Mouse (Mus musculus): ENCODE measurements around the gene Syap1. TPM values are rescaled to one million over a fixed set of nuclear protein-coding genes. Genes with fewer than 3 reads are reported as not detected.
A peak's percentile ranks its signal among the peaks of the same experiment; 100 is the strongest.

Gene Syap1
- polyA plus RNA-seq, 1 experiment from 2014 or later, result 31.8 TPM

DNA sequence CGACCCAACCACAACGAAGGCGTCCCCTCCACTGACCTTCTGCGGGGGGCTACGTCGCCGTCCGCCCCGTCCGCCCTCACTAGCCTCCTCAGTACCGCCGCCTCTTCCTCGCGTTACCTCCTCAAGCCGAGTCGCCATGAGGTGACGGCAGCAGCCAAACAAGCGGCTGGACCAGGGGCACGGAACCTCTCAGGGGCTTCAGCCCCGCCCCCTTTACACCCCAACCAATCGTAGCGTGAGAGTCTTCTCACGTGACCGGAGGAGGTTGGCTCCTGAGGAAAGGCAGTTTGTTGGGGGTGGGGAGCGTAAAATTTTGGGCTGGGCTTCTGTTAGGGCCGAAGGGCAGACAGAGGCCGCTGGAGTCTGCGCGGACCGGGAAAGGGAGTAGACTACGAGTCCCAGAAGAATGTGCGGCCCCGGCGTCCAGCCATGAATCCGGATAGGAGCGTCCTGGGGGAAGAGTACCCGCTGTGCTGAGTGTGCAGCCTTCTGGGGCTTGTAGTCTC is 59.0 kb downstream of the Syap1 start, which contains the start of gene Txlng:
Gene Txlng (minus strand): TSS at position 252 of the 506 bp plus-strand sequence.
- H3K27ac ChIP-seq (replicated peaks in 1 of 2; ENCODE audit: control insufficient read depth in 1 of 2, insufficient read depth in 1 of 2, low read depth in 2 of 2, low read length in 2 of 2), result peak within 1 kb of the TSS; percentile 7 to 41; a peak in 3 of 4 replicates
- no peaks in the 10 kb centered on the region for H3K9me3 ChIP-seq (ENCODE audit: control insufficient read depth, low read length)
- H3K4me2 ChIP-seq (ENCODE audit: low read length), result peak within 1 kb of the TSS; percentile 85
- 15% methylated on average over 35 of the region's 37 CpGs for WGBS
- H3K9ac ChIP-seq (ENCODE audit: low read length), result peak within 1 kb of the TSS; percentile 81
- no peaks in the 10 kb centered on the region for H3K36me3 ChIP-seq (ENCODE audit: control insufficient read depth, insufficient read depth, low read length)
- 0 out of 4 replicates have a peak, but pooled peaks cover 0 to 3% of the 10 kb centered on the region in 2 experiments for H3K4me1 ChIP-seq (ENCODE audit: control insufficient read depth in 2 of 2, insufficient read depth in 2 of 2, low read length in 2 of 2)
- no peaks in the 10 kb centered on the region for H3K27me3 ChIP-seq (ENCODE audit: control insufficient read depth, insufficient read depth, low read length)
- peak; percentile 99 for ATAC-seq (ENCODE audit: insufficient number of reproducible peaks, insufficient read depth, low FRiP score, low read depth)
- peak within 1 kb of the TSS; percentile 58 to 70 for H3K4me3 ChIP-seq (ENCODE audit: control insufficient read depth in 1 of 2, insufficient read depth in 1 of 2, low read depth in 1 of 2, low read length in 2 of 2)

DNA sequence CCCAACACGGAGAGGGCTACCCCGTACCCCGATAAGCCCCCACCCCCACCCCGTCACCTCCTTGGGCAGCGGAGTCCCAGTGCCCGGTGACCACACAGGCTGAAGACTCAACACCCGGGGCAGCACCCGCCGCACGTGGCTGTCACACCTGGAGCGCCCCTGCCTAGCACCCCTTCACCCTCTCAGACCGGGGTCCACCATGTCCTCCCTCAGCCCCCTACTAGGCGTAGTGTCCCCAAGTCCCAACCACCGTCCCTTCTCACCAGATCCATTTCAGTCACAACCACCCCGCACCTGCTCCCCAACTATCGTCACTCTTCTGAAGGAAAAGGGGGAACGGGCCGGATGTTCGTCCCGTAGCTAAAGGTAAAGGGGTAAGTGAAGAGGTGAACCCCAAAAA is 59.5 kb downstream of the Syap1 start:
- Histone ChIP-seq H3K4me2 (ENCODE audit: low read length) (peak overlapping the region; percentile 85), H3K36me3 (ENCODE audit: control insufficient read depth, insufficient read depth, low read length) (no peaks in the 10 kb centered on the region), H3K9ac (ENCODE audit: low read length) (peak overlapping the region; percentile 81), H3K4me1 (ENCODE audit: control insufficient read depth in 2 of 2, insufficient read depth in 2 of 2, low read length in 2 of 2) (0 out of 4 replicates have a peak, but pooled peaks cover 0 to 3% of the 10 kb centered on the region in 2 experiments), H3K27ac (replicated peaks in 1 of 2; ENCODE audit: control insufficient read depth in 1 of 2, insufficient read depth in 1 of 2, low read depth in 2 of 2, low read length in 2 of 2) (peak overlapping the region in 1 of 2 experiments; percentile 7; a peak in 2 of 4 replicates), H3K4me3 (ENCODE audit: control insufficient read depth in 1 of 2, insufficient read depth in 1 of 2, low read depth in 1 of 2, low read length in 2 of 2) (peak overlapping the region; percentile 58 to 70), H3K27me3 (ENCODE audit: control insufficient read depth, insufficient read depth, low read length) (no peaks in the 10 kb centered on the region), H3K9me3 (ENCODE audit: control insufficient read depth, low read length) (no peaks in the 10 kb centered on the region)
- peak; percentile 29; the same call in 1 of the 2 replicates for ATAC-seq (ENCODE audit: insufficient number of reproducible peaks, insufficient read depth, low FRiP score, low read depth)
- WGBS, result 20% methylated on average over 16 of the region's 20 CpGs

DNA sequence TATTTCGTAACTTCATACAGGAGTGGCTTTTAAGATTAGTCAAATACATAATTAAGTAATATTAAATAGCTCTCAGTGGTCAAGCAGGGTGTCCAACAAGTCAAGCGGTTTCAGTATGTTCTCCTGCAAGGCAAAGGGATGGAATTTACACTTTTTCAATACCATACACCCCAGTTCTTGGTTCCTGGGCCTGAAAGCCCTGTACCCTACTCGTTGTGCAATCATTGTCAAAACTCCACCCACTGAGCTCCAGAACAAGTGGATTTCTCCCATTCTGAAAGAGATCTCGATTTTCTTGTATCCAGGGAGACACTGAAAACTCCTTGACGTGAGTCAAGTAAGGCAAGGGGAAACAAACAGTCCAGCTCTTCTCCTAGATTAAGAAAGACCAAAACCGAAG is 60.2 kb downstream of the Syap1 start:
- H3K27ac ChIP-seq (replicated peaks in 1 of 2; ENCODE audit: control insufficient read depth in 1 of 2, insufficient read depth in 1 of 2, low read depth in 2 of 2, low read length in 2 of 2), result no peak overlapping the region
- no peaks in the 10 kb centered on the region for H3K27me3 ChIP-seq (ENCODE audit: control insufficient read depth, insufficient read depth, low read length)
- H3K36me3 ChIP-seq (ENCODE audit: control insufficient read depth, insufficient read depth, low read length), result no peaks in the 10 kb centered on the region
- ATAC-seq (ENCODE audit: insufficient number of reproducible peaks, insufficient read depth, low FRiP score, low read depth), result no peak
- peak overlapping the region; percentile 81 for H3K9ac ChIP-seq (ENCODE audit: low read length)
- peak overlapping the region; percentile 85 for H3K4me2 ChIP-seq (ENCODE audit: low read length)
- H3K4me3 ChIP-seq (ENCODE audit: control insufficient read depth in 1 of 2, insufficient read depth in 1 of 2, low read depth in 1 of 2, low read length in 2 of 2), result peak overlapping the region; percentile 58 to 70; a peak in 3 of 4 replicates
- WGBS, result 42% methylated on average over 6 of the region's 6 CpGs
- H3K4me1 ChIP-seq (ENCODE audit: control insufficient read depth in 2 of 2, insufficient read depth in 2 of 2, low read length in 2 of 2), result 0 out of 4 replicates have a peak, but pooled peaks cover 0 to 3% of the 10 kb centered on the region in 2 experiments
- no peaks in the 10 kb centered on the region for H3K9me3 ChIP-seq (ENCODE audit: control insufficient read depth, low read length)

MicroRNAs encoded within 50 kb of the gene (microRNA counts, 519-probe panel; counts per million panel counts)
- 322 counts per million, percentile 70 among the panel's probes with 10 or more counts for microRNA mmu-miR-3473

Small RNA genes lying within 50 kb of the gene (microRNA-seq; reads per million reads assigned to microRNA genes)
- not detected for gene Mir3473a

Other genes starting within 250 kb of the Syap1 start
- 0.53 and 0.57 TPM in 2 replicates for gene Reps2, start 244.8 kb downstream of the Syap1 start, polyA plus RNA-seq (2014; fragmentation: Nextera tagmentation; extraction: Ambion mirVana)
- gene Rbbp7, start 128.0 kb downstream of the Syap1 start, polyA plus RNA-seq (2014; fragmentation: Nextera tagmentation; extraction: Ambion mirVana), result 430 and 440 TPM in 2 replicates
- gene Txlng, start 59.0 kb downstream of the Syap1 start, polyA plus RNA-seq (2014; fragmentation: Nextera tagmentation; extraction: Ambion mirVana), result 11.1 and 11.7 TPM in 2 replicates
- 58.3 and 68.3 TPM in 2 replicates for gene Ctps2, start 12.8 kb upstream of the Syap1 start, polyA plus RNA-seq (2014; fragmentation: Nextera tagmentation; extraction: Ambion mirVana)
- not detected in 2 replicates for gene S100g, start 76.2 kb upstream of the Syap1 start, polyA plus RNA-seq (2014; fragmentation: Nextera tagmentation; extraction: Ambion mirVana)